ENCODE assay signal across 8 mouse cellular contexts in the genomic region with DNA sequence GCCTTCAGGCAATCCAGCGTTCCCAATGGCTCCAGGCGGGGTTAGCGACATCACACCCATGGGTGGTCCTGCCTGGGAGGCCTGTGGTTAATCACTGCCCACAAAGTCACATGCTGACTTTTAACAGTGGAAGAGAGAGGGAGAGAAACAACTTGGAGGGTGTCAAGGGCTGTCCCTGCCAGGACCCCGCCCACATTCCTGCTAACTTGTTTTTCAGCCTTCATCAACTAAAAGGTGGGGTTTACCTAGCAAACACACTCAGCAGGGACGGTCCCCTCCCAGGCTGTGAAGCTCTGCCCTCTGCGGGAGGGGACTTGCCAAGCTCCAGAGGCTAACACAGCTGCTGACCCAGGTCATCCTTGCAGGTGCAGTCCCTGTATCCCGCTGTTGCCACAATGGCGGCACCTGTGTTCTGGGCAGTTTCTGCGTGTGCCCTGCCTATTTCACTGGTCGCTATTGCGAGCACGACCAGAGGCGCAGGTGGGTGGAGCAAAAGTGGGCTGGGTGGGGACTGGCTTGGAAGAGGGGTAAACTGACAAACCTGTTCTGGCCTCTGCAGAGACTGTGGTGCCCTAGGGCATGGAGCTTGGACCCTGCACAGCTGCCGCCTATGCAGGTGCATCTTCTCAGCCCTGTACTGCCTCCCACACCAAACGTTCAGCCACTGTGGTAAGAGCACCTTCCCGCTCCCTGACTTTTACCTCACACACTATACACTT. TPM values are rescaled to one million over a fixed set of nuclear protein-coding genes. Genes with fewer than 3 reads are reported as not detected.
DNase-seq lines count a peak whose midpoint lies in the region; ATAC-seq lines count a peak whose summit lies in the region.

No protein-coding gene starts in this region.

- H3K27me3 ChIP-seq in forebrain, embryonic 15.5 days, result peaks cover 33% of the 10 kb centered on the region
- H3K27me3 ChIP-seq in midbrain, embryonic 15.5 days (replicated peaks), result peaks cover 22% of the 10 kb centered on the region

- H3K9ac ChIP-seq in forebrain, embryonic 15.5 days (replicated peaks), result no peak overlapping the region
- no peak overlapping the region for H3K9ac ChIP-seq in midbrain, embryonic 15.5 days

- DNase-seq in thymus, adult 18-20 months, result peak; percentile 5 to 7
- no peak for DNase-seq in thymus, postnatal 0 days (ENCODE audit: low spot score)
- peak; percentile 37 for DNase-seq in kidney, postnatal 10 days
- DNase-seq in frontal cortex, postnatal 36 days (ENCODE audit: low spot score in 2 of 2), result no peak
- DNase-seq in cerebellum, postnatal 4 days (ENCODE audit: low spot score in 2 of 2), result no peak
- no peak for DNase-seq in layer of hippocampus, adult 11-12 months (ENCODE audit: low spot score)

- no peaks in the 10 kb centered on the region for H3K36me3 ChIP-seq in forebrain, embryonic 15.5 days
- no peaks in the 10 kb centered on the region for H3K36me3 ChIP-seq in midbrain, embryonic 15.5 days (replicated peaks)

- H3K9me3 ChIP-seq in forebrain, embryonic 15.5 days, result no peaks in the 10 kb centered on the region
- H3K9me3 ChIP-seq in midbrain, embryonic 15.5 days, result no peaks in the 10 kb centered on the region

- H3K27ac ChIP-seq in forebrain, embryonic 15.5 days (replicated peaks), result no peak overlapping the region
- no peak overlapping the region for H3K27ac ChIP-seq in midbrain, embryonic 15.5 days

- ATAC-seq in forebrain, embryonic 15.5 days (replicated peaks), result 0 out of 2 replicates have a peak, but pooled peaks have one; percentile 38
- peak; percentile 71 for ATAC-seq in midbrain, embryonic 15.5 days (replicated peaks)

- peak overlapping the region; percentile 27 for H3K4me2 ChIP-seq in forebrain, embryonic 15.5 days (replicated peaks)
- peak overlapping the region; percentile 51 for H3K4me2 ChIP-seq in midbrain, embryonic 15.5 days

- peak overlapping the region; percentile 15 for H3K4me3 ChIP-seq in forebrain, embryonic 15.5 days
- H3K4me3 ChIP-seq in midbrain, embryonic 15.5 days, result peak overlapping the region; percentile 24

- 2% methylated on average over 16 of the region's 16 CpGs for WGBS in forebrain, embryonic 15.5 days
- WGBS in midbrain, embryonic 15.5 days, result 6% methylated on average over 16 of the region's 16 CpGs

- H3K4me1 ChIP-seq in forebrain, embryonic 15.5 days, result peaks cover 7% of the 10 kb centered on the region
- H3K4me1 ChIP-seq in midbrain, embryonic 15.5 days, result peaks cover 8% of the 10 kb centered on the region

RNA-seq across cellular contexts. Expression of a gene that starts 1.5 kb away (rescaled TPM):
- polyA plus RNA-seq in thymus, postnatal 0 days (2015; fragmentation: Nextera tagmentation; extraction: Ambion mirVana), result not detected in 2 replicates
- polyA plus RNA-seq in forebrain, embryonic 15.5 days (2015; fragmentation: Nextera tagmentation; extraction: Ambion mirVana), result not detected in 2 replicates
- 0.19 and 0.22 TPM in 2 replicates for polyA plus RNA-seq in midbrain, embryonic 15.5 days (2015; fragmentation: Nextera tagmentation; extraction: Ambion mirVana)

RNA-seq across cellular contexts. Expression of a gene that starts 23.8 kb away (rescaled TPM):
- not detected in 2 replicates for polyA plus RNA-seq in thymus, postnatal 0 days (2015; fragmentation: Nextera tagmentation; extraction: Ambion mirVana)
- polyA plus RNA-seq in forebrain, embryonic 15.5 days (2015; fragmentation: Nextera tagmentation; extraction: Ambion mirVana), result not detected in 2 replicates
- polyA plus RNA-seq in midbrain, embryonic 15.5 days (2015; fragmentation: Nextera tagmentation; extraction: Ambion mirVana), result 0.14 TPM in 1 of 2 replicates, not detected in the other

RNA-seq across cellular contexts. Expression of a gene that starts 38.7 kb away (rescaled TPM):
- not detected in 2 replicates for polyA plus RNA-seq in thymus, postnatal 0 days (2015; fragmentation: Nextera tagmentation; extraction: Ambion mirVana)
- not detected in 2 replicates for polyA plus RNA-seq in forebrain, embryonic 15.5 days (2015; fragmentation: Nextera tagmentation; extraction: Ambion mirVana)
- polyA plus RNA-seq in midbrain, embryonic 15.5 days (2015; fragmentation: Nextera tagmentation; extraction: Ambion mirVana), result not detected in 2 replicates

RNA-seq across cellular contexts. Expression of a gene that starts 42.5 kb away (rescaled TPM):
- not detected in 2 replicates for polyA plus RNA-seq in thymus, postnatal 0 days (2015; fragmentation: Nextera tagmentation; extraction: Ambion mirVana)
- 24.0 and 24.2 TPM in 2 replicates for polyA plus RNA-seq in forebrain, embryonic 15.5 days (2015; fragmentation: Nextera tagmentation; extraction: Ambion mirVana)
- polyA plus RNA-seq in midbrain, embryonic 15.5 days (2015; fragmentation: Nextera tagmentation; extraction: Ambion mirVana), result 35.3 and 38.8 TPM in 2 replicates

Comparison
In these comparisons a context has a peak if more than half of its experiments do, and no peak if none do; other contexts are left out.
1. DNase-seq: peak in thymus, adult 18-20 months (2 of 2) and kidney, postnatal 10 days (single experiment); none in thymus, postnatal 0 days (single experiment), frontal cortex, postnatal 36 days (0 of 2), cerebellum, postnatal 4 days (0 of 2) and layer of hippocampus, adult 11-12 months (single experiment).